Mouse (Mus musculus): ENCODE measurements around the gene Acp4.
"Not testable (repeated sequence)": the region's sequence is repeated elsewhere in the genome, so short reads cannot be mapped to it uniquely, and the experiment has no call there.

The Acp4 gene

GRCm38 (mm10) chr7:44257278-44257677 is at the start of gene Acp4:
Gene Acp4, minus strand, starts transcription at chr7:44257378.
- DNase-seq (ENCODE audit: low read depth, low spot score), result no peak

GRCm38 (mm10) chr7:44306516-44307240 is 49.5 kb upstream of the Acp4 start, which contains the start of gene Clec11a:
Gene Clec11a, minus strand, starts transcription at chr7:44306902.
- DNase-seq (ENCODE audit: low read depth, low spot score), result no peak

- no peak for DNase-seq (ENCODE audit: low read depth, low spot score)
Observed at GRCm38 (mm10) chr7:44305686-44306085, 48.5 kb upstream of the Acp4 start.

- DNase-seq (ENCODE audit: low read depth, low spot score), result peak; percentile 100
Observed at GRCm38 (mm10) chr7:44304775-44305641, 47.8 kb upstream of the Acp4 start.

GRCm38 (mm10) chr7:44304463-44304774 is 47.2 kb upstream of the Acp4 start:
- no peak for DNase-seq (ENCODE audit: low read depth, low spot score)

GRCm38 (mm10) chr7:44303346-44304340 is 46.5 kb upstream of the Acp4 start:
- DNase-seq (ENCODE audit: low read depth, low spot score), result no peak

- DNase-seq (ENCODE audit: low read depth, low spot score), result not testable (repeated sequence)
Observed at GRCm38 (mm10) chr7:44297501-44297900, 40.3 kb upstream of the Acp4 start.

GRCm38 (mm10) chr7:44291418-44291817 is 34.2 kb upstream of the Acp4 start:
- DNase-seq (ENCODE audit: low read depth, low spot score), result no peak

- no peak for DNase-seq (ENCODE audit: low read depth, low spot score)
Observed at GRCm38 (mm10) chr7:44290986-44291385, 33.8 kb upstream of the Acp4 start.

- no peak for DNase-seq (ENCODE audit: low read depth, low spot score)
Observed at GRCm38 (mm10) chr7:44287760-44288159, 30.6 kb upstream of the Acp4 start.

- DNase-seq (ENCODE audit: low read depth, low spot score), result peak; percentile 33
Observed at GRCm38 (mm10) chr7:44281586-44281985, 24.4 kb upstream of the Acp4 start.

GRCm38 (mm10) chr7:44280959-44281358 is 23.8 kb upstream of the Acp4 start:
- DNase-seq (ENCODE audit: low read depth, low spot score), result peak; percentile 31

- peak; percentile 22 for DNase-seq (ENCODE audit: low read depth, low spot score)
Observed at GRCm38 (mm10) chr7:44277250-44277622, 20.1 kb upstream of the Acp4 start.

GRCm38 (mm10) chr7:44276461-44277249 is 19.5 kb upstream of the Acp4 start:
- no peak for DNase-seq (ENCODE audit: low read depth, low spot score)

GRCm38 (mm10) chr7:44275546-44275945 is 18.4 kb upstream of the Acp4 start:
- no peak for DNase-seq (ENCODE audit: low read depth, low spot score)

- DNase-seq (ENCODE audit: low read depth, low spot score), result no peak
Observed at GRCm38 (mm10) chr7:44274096-44274495, 16.9 kb upstream of the Acp4 start.

GRCm38 (mm10) chr7:44273446-44273845 is 16.3 kb upstream of the Acp4 start:
- no peak for DNase-seq (ENCODE audit: low read depth, low spot score)

- no peak for DNase-seq (ENCODE audit: low read depth, low spot score)
Observed at GRCm38 (mm10) chr7:44272546-44272945, 15.4 kb upstream of the Acp4 start.

- DNase-seq (ENCODE audit: low read depth, low spot score), result no peak
Observed at GRCm38 (mm10) chr7:44271309-44271708, 14.1 kb upstream of the Acp4 start.

- DNase-seq (ENCODE audit: low read depth, low spot score), result no peak
Observed at GRCm38 (mm10) chr7:44269397-44269796, 12.2 kb upstream of the Acp4 start.

GRCm38 (mm10) chr7:44268117-44268516 is 10.9 kb upstream of the Acp4 start:
- no peak for DNase-seq (ENCODE audit: low read depth, low spot score)
